Mouse (Mus musculus) cerebellum, postnatal 36 days (tissue): Measurements from ENCODE around the gene Hlcs.

Source experiments
- DNase-seq, 2 experiments: peaks; one replicate each; pipeline ENCODE4 v3.0.0; 2021 to 2022; ENCODE audit warnings: mixed read lengths in 2 of 2

Gene Hlcs

DNA sequence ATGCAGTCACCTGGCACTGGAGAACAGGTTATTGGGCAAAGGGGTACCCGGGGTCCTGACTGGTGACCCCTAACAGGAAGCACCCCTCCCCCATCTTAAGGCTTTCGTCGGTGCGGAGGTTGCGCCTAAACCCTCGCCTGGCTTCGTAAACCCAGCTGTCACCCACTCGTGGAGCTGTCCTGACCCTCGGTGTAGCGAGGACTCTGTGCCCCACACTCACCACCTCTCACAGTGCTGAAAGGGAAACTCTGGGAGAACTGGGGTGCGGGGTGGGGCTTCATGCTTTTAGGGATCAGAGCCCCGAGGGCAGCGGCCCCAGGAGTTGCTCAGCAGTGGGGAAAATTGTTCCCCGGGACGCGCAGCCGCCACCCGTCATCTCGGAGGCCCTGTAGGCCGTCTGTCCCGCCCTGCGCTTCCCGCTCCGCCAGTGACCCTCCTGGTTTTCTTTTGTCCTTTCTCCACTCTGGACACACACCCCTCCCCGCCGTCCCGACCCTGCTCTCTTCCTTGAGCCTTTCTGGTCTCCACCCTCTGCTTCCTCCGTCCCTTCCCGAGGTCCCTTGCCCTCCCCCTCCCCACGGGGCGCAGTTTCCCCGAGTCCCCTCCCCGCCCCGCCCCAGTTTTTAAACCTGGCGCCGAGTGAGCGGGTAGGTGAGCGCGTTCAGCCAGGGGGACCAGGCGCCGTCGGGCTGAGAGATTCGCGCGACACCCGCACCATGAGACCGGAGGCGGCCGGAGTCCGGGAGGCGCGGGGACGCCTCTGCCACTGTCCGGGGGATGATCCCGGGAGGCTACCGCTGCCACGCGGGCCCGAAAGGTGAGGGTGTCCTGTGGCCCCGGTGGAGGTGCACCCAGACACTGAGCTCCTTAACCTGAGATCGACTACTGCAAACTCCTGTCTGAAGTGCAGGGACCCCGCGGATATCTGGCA lies 14.7 kb upstream of the Hlcs start, which contains the start of gene Ripply3:
Ripply3 (plus strand) TSS at position 640 of the 931 bp plus-strand sequence.
- DNase-seq, result no peak

DNA sequence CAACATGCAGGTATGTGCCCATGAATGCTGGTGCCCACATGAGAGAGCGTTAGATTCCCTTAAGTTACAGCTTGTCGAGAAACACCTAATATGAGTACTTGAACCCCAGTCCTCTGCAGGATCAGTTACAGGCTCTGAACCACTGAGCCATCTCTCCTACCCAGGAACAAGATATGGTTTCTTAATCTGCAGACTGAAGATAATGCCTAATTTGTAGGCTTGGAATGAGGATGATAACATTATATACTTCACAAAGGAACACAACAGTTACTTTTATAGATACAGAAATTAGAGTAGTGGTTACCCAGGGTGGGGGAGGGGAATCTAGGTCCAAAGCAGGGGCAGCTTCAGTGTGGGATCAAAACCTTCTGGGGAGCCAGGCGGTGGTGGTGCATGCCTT lies 12.6 kb upstream of the Hlcs start:
- DNase-seq, result no peak

GRCm38 (mm10) chr16:94323681-94324080 lies 10.3 kb upstream of the Hlcs start:
- DNase-seq, result no peak

GRCm38 (mm10) chr16:94320223-94320622 lies 6.9 kb upstream of the Hlcs start:
- DNase-seq, result no peak

GRCm38 (mm10) chr16:94317752-94318151 lies 4.4 kb upstream of the Hlcs start:
- DNase-seq, result no peak

DNA sequence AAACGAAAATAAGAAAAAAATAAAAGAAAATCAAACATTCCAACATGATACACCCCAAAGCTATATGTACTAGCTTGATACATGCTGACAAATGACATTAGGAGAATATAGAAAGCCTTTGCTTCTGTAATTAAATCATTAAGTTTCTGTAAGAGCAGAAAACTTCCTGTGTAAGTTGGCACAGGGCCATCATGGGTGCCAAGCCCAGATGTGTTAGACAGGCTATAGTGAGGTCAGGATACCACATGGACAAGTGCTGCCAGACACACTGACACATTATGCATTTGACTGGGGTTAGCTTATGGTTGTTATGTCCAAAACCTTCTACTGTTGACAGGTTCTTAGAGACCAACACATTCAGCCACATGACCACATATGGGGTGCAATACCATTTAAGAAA lies 1.8 kb upstream of the Hlcs start:
- no peak for DNase-seq

- DNase-seq, result no peak
Measured at GRCm38 (mm10) chr16:94314626-94315025, 1.3 kb upstream of the Hlcs start.

- peak; percentile 91 for DNase-seq
Measured at GRCm38 (mm10) chr16:94312663-94313228, 625 bp downstream of the Hlcs start.

DNA sequence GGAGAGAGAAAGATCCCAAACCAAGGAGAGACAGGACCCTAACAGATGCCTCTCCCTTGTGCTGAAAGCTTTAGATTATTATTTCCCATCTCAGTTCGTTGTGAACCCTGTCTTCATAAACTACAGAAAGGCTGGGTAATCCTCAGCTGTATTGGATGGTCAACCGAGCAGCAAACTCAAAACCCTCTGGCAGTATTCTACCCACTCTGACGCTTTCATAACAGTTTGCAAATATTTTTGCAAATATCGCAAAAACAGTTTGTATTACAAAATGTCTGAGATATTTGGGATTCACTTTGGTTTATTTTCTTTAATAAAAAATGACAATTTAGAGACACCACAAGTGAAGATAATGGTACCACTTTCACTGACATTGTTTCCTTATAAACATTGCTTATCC lies 1.4 kb downstream of the Hlcs start:
- no peak for DNase-seq

- no peak for DNase-seq
Measured at GRCm38 (mm10) chr16:94311416-94311815, 2.0 kb downstream of the Hlcs start.

DNA sequence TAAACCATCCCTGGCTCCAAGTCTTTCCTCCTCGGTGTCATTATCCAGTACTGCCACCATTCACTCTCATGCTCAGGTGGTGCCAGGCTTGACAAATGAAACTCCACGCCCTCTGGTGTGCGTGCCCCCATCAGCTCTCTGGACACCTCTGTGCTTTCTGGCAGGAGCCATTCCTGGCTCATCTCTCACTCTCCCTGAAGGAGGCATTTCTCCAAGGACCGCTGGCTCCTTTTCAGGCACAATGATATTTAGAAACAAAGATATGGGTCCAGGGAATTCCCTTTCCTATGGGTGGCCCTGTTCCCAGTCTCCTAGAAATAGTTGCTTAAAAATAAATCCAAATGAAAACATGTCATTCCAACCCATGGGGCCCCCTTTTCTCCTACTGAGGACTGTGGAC lies 4.3 kb downstream of the Hlcs start:
- no peak for DNase-seq

DNA sequence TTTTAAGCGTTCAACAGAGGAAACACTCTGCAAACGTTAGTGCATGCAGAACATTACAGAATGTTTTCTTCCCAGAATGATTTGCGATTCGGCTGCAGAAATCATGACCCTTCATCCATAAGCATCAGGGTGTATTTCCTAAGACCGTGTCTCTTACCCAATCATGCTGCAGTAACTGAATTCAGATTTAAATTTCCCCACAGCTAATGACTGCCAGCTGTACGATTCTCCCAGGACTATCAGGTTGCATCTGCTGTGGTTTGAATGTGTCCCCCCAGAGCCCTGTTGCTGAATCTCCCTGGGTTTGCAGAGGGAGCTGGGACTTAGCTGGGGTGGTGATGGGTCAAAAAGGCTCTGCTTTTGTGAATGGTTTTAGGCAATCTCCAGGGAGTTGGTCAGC lies 5.4 kb downstream of the Hlcs start:
- DNase-seq, result no peak

- peak; percentile 37 to 68 for DNase-seq
Measured at GRCm38 (mm10) chr16:94307526-94307925, 5.8 kb downstream of the Hlcs start.

DNA sequence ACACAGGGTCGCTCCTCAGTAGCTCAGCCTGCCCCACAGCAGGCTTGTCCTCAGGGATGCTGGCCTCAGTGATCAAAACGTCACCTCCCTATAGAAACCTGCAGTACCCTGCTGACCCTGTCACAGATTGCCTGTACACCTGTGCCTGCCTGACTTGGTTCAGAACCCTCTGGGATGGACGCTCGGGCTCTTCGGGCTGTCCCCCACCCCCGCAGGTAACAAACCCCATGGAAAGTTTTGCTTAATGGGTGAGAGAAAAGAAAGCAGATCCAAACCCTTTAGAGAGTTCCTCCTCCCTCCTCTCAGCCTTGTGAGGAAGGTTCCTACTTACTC lies 10.2 kb downstream of the Hlcs start:
- DNase-seq, result no peak

DNA sequence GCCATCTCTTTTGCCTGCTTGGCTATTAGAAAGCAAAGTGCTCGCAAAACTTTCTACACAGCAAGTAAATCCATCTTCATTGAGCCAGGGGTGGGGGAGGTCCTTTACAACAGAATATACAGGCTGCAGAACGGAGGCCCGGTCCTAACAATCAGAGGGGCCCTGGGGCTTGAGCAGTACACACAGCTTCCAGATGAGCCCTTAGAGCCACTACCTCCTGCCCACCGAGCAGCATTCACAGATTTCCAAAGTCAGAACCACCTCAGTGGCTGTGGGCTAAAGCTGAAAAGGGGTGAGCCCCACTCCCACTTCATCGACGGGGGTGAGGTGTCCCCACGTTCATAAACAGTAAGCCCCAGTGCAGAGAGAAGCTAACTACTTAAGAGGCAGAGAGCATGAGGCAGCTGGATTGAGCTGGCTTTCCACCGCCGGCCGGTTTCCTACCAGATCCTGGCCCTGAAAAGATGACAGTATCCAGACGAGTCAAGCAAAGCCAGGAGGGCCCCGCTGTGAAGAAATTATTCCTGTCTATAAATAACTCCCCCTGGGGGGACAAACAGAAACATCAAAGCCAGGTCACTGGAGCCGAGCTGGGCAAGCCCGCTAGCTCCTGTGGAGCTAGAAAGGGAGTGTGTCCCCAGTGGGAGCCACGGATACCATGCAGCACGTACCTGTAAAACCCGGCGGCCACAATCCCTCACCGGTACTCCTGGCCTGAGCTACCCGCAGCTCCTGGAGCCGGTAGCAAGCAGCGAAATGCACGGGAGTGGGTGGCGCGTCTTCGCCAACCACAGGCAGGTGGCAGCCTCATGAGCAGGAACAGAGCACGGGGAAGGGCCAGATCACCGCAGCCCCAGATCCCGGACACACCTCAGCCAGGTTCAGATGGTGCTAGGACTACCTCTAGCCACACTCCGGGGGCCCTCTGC lies 10.8 kb downstream of the Hlcs start:
- peak; percentile 77 to 79 for DNase-seq

DNA sequence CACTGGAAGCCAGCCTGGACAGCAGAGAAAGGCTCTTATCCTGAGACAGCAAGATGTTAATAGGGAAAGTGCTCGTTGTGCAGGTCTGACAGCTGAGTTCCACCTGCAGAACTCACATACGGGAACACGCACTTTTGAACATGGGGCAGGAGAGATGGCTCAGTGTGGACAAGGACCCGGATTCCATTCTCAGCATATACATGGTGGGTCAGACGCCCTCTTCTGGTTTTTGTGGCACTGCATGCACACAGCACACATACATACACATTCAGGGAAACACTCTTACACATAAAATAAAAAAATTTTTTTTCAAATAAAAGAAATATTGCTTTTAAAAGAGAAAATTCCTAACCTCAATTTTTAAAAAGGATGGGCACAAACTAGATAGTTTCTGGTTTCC lies 11.7 kb downstream of the Hlcs start:
- peak in 1 of 2 experiments; percentile 28 for DNase-seq

GRCm38 (mm10) chr16:94301194-94301593 lies 12.2 kb downstream of the Hlcs start:
- no peak for DNase-seq

DNA sequence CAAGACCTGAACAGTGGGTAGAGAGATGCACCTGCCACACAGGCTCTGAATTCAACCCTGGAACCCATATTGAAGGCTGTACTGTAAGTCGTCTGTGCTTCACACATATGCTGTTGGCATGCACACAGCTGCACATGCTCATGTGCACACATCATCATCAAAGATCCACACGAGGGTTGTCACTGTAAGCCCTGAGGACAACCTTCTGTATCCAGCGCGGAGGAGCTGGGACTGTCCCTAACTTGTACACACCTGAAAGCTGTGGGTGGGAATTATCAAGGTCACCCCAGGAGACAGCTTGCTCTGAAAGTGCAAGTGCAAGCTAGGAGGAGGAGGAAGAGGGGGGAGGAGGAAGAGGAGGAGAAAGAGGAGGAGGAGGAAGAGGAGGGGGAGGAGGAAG lies 14.2 kb downstream of the Hlcs start:
- DNase-seq, result no peak

GRCm38 (mm10) chr16:94298081-94298480 lies 15.3 kb downstream of the Hlcs start:
- DNase-seq, result no peak

DNA sequence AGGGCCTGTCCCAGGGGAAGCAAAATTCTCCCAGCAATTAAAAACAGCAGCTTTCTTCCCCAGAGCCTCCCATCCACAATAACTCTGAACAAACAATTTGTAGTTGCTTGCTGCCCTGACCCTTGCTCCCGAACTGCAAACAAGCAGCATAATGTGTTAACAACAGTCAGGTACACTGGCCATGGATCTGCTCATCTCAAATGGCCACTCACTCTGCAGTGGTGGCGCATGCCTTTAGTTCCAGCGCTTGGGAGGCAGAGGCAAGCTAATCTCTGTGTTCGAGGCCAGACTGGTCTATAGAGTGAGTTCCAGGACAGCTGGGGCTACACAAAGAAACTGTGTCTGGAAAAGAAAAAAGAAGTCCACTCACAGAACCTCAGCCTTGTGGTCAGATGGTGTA lies 22.2 kb downstream of the Hlcs start:
- DNase-seq, result no peak

DNA sequence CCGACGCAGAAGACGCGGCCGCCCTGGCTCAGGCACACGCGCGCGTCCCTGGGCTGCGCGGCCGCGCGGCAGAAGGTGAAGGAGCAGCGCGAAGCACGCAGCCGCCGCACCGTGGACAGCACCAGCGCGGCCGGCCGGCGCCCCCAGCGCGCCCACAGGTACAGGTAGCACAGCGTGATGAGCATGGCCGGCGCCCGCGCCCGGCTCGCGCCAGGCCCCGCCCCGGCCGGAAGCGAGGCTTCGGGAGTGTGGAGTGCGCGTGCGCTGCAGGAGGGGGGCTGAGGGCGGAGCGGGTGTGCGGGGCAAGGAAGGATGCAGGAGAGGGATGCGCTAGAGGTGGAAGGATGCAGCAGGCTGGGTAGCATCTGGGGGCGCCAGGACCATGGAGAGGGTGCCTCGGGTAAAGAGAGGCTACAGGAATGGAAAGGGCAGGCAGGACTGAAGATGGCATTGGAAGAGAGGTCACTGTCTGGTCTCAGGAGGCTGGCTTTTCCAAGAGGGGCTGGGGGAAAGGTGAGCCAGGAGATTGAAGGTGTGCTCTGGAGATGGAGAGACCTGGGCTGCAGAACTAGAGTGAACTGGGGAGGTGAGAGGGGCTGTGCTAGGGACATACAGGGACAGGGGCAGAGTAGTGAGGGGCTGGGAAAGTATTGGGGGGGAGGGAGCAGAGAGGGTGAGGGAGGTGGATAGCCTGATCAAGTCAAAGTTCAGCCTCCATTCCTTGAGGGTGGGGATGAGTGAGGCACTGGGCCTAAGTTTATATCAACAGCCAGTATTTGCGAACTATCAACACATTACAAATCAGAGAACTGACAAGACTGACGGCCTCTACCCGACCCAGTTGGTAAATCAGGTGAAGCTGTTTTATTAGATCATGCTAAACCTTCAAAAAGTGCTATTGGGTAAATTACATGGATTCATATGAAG lies 23.0 kb downstream of the Hlcs start:
- peak; percentile 84 to 89 for DNase-seq
